Mouse (Mus musculus): ENCODE data around the gene Wasl.

- TF ChIP-seq ZNF384 (IDR thresholded peaks at IDR 0.05; ENCODE audit: low read depth, low read length) (no peak), ZC3H11A (IDR thresholded peaks at IDR 0.05; ENCODE audit: borderline replicate concordance, low read depth, low read length) (no peak), CHD2 (IDR thresholded peaks at IDR 0.05; ENCODE audit: low read depth, low read length) (no peak), MAFK (IDR thresholded peaks at IDR 0.05; ENCODE audit: insufficient read depth, low read depth, low read length) (no peak), HCFC1 (IDR thresholded peaks at IDR 0.05; ENCODE audit: borderline replicate concordance, insufficient read depth, low read length) (no peak)
Observed at GRCm38 (mm10) chr6:24601668-24602067, 63.1 kb downstream of the Wasl start.

All from ES-E14 (cell line).